Mouse (Mus musculus) layer of hippocampus, adult 8-10 months (tissue): ENCODE measurements around the gene AI182371. TPM values are rescaled to one million over a fixed set of nuclear protein-coding genes. Genes with fewer than 3 reads are reported as not detected.
A peak's percentile ranks its signal among the peaks of the same experiment; 100 is the strongest.

Experiments
- DNase-seq, 2 experiments: peaks; one replicate each; pipeline ENCODE4 v3.0.0; 2022; ENCODE audit warnings: low spot score in 2 of 2
- total RNA-seq, 4 experiments: library from RNA; stranded (reverse); gene quantifications; 2 replicates each; pipeline ENCODE4 v1.2.4; 2022

The AI182371 gene
- total RNA-seq, 4 experiments from 2014 or later: 0.33 to 0.64 (median 0.58) TPM; not detected in 1

GRCm38 (mm10) chr2:35069124-35069523, 32.2 kb downstream of the AI182371 start:
- DNase-seq: no peak

- DNase-seq: no peak
Observed at GRCm38 (mm10) chr2:35067117-35067516, 34.2 kb downstream of the AI182371 start.

GRCm38 (mm10) chr2:35066525-35067082, 34.7 kb downstream of the AI182371 start:
- no peak for DNase-seq

- no peak for DNase-seq
Observed at GRCm38 (mm10) chr2:35063333-35064030, 37.9 kb downstream of the AI182371 start.

- no peak for DNase-seq
Observed at GRCm38 (mm10) chr2:35061338-35061737, 40.0 kb downstream of the AI182371 start, which contains the start of gene Hc. TSS of gene Hc (minus strand) at chr2:35061438.

GRCm38 (mm10) chr2:35060897-35061296, 40.4 kb downstream of the AI182371 start:
- DNase-seq: no peak

- no peak for DNase-seq
Observed at GRCm38 (mm10) chr2:35060256-35060655, 41.1 kb downstream of the AI182371 start.

- no peak for DNase-seq
Observed at GRCm38 (mm10) chr2:35058325-35058724, 43.0 kb downstream of the AI182371 start.

GRCm38 (mm10) chr2:35057243-35057642, 44.1 kb downstream of the AI182371 start:
- DNase-seq: no peak

- no peak for DNase-seq
Observed at GRCm38 (mm10) chr2:35048851-35049250, 52.5 kb downstream of the AI182371 start.

- DNase-seq: peak in 1 of 2 experiments; percentile 23
Observed at GRCm38 (mm10) chr2:35044956-35045355, 56.4 kb downstream of the AI182371 start.

- DNase-seq: no peak
Observed at GRCm38 (mm10) chr2:35038580-35039375, 62.6 kb downstream of the AI182371 start.

Other genes with a start within 250 kb of the AI182371 start
- under 1 TPM; 0.28 to 0.91 (median 0.43) TPM for gene Cutal, start 227.1 kb downstream of the AI182371 start, total RNA-seq
- gene Psmd5, start 226.6 kb downstream of the AI182371 start, total RNA-seq: 10 to 100 TPM; 40.0 to 53.1 (median 45.1) TPM
- gene Phf19, start 187.5 kb downstream of the AI182371 start, total RNA-seq: 1 to 10 TPM; 1.1 to 2.1 (median 1.7) TPM
- gene Traf1, start 139.8 kb downstream of the AI182371 start, total RNA-seq: 1 to 10 TPM; 3.5 to 6.1 (median 4.5) TPM
- under 1 TPM in 2 of 4 experiments, not detected in 2; 0.11 to 0.48 TPM for gene Hc, start 40.1 kb downstream of the AI182371 start, total RNA-seq
- gene Cntrl, start 7.9 kb upstream of the AI182371 start, total RNA-seq: 10 to 100 TPM; 12.5 to 15.6 (median 14.0) TPM
- 100 to 1,000 TPM; 215 to 240 (median 217) TPM for gene Rab14, start 99.6 kb upstream of the AI182371 start, total RNA-seq
- gene Gsn, start 154.8 kb upstream of the AI182371 start, total RNA-seq: 10 to 100 TPM; 41.3 to 77.4 (median 60.0) TPM
- 10 to 100 TPM in 2 of 4 experiments, 1 to 10 TPM in 2; 9.5 to 13.6 (median 11.3) TPM for gene Stom, start 235.4 kb upstream of the AI182371 start, total RNA-seq